Mouse (Mus musculus): ENCODE data around the gene Tbx21.

DNA sequence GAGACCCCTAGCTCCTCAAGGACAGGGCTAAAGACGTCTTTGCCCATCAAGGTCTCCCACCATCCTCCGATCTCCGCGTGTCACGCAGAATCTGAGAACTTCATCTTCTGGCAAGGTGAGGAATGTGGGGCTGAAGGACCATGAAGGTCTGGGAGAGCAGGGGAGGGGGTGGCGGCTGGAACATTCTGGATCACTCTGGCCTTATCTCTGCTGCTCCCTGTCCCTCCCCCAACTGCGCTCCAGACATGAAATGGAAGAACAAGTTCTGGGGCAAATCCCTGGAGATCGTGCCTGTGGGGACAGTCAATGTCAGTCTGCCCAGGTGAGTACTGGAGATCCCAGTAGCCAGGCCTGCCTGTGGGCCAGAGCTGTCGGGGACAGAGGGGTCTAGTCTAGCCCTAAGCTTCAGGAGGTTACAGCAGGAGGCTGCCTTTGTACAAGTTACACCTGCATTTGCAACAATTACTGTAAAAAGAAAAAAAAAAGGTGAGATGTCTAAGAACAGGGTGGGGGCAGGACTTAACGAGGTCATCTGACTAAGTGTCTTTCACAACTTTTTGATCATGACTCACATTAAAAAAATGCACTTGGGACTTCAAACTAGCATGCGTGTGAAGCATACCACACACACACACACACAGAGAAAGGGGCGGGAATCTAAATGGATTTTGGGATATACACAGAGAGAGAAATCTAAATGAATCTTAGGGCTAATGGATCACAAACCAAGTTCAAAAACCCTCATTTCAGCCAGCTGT is 49.4 kb downstream of the Tbx21 start:
- TF ChIP-seq POLR2A (IDR thresholded peaks at IDR 0.05; ENCODE audit: borderline replicate concordance, extremely low read depth, low read depth, low read length) (no peak), CTCF (IDR thresholded peaks at IDR 0.05; ENCODE audit: insufficient read depth, low read length) (no peak)
